Mouse (Mus musculus) cerebellum, adult 2 months (tissue): ENCODE results near the gene Sec11a.

ENCODE experiments used
- CTCF ChIP-seq: fragments of 200-500 bp; IDR thresholded peaks from 2 replicates; pipeline ENCODE4 v1.5.1; 2011; ENCODE audit warnings: low read depth, mild to moderate bottlenecking, control low read depth, low read length, moderate library complexity, borderline replicate concordance; ENCODE audit not compliant: insufficient read depth
- POLR2A ChIP-seq: fragments of 200-500 bp; IDR thresholded peaks from 2 replicates; pipeline ENCODE4 v1.6.1; 2011; ENCODE audit warnings: low read length, control low read depth, borderline replicate concordance; ENCODE audit not compliant: insufficient read depth

DNA sequence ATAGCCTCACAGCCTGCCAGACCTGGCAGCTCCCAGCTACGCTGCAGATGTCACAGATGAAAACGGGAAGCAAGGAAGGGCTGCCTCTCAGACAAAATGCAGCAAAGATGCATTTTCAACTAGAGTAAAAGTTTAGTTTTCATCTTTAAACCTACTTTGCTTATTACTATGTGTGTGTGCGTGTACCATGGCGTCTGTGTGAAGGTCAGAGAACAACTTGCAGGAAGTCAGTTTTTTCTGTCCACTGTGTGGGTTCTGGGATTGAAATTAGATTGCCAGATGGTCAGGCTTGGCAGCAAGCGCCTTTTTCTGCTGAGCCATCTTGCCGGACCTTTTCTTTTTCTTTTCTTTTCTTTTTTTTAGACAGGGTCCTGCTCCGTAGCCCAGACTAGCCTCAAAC is 53.4 kb downstream of the Sec11a start:
- TF ChIP-seq POLR2A (peak; percentile 3; the same call in 1 of the 2 replicates), CTCF (no peak)
